Mouse (Mus musculus): ENCODE results near the gene Trim62.
A peak's percentile ranks its signal among the peaks of the same experiment; 100 is the strongest.

The Trim62 gene

GRCm38 (mm10) chr4:128883379-128883781 is at the start of gene Trim62:
Gene Trim62 (plus strand): TSS chr4:128883580.
- DNase-seq (ENCODE audit: low read depth in 2 of 2, low spot score in 2 of 2): peak; percentile 16 to 40

GRCm38 (mm10) chr4:128838202-128838601 is 45.2 kb upstream of the Trim62 start:
- no peak for DNase-seq (ENCODE audit: low read depth in 2 of 2, low spot score in 2 of 2)

GRCm38 (mm10) chr4:128839811-128840738 is 43.3 kb upstream of the Trim62 start:
- no peak for DNase-seq (ENCODE audit: low read depth in 2 of 2, low spot score in 2 of 2)

GRCm38 (mm10) chr4:128841259-128841658 is 42.1 kb upstream of the Trim62 start:
- DNase-seq (ENCODE audit: low read depth in 2 of 2, low spot score in 2 of 2): no peak

GRCm38 (mm10) chr4:128844566-128844965 is 38.8 kb upstream of the Trim62 start:
- DNase-seq (ENCODE audit: low read depth in 2 of 2, low spot score in 2 of 2): no peak

GRCm38 (mm10) chr4:128845367-128845973 is 37.9 kb upstream of the Trim62 start:
- DNase-seq (ENCODE audit: low read depth in 2 of 2, low spot score in 2 of 2): no peak

GRCm38 (mm10) chr4:128848961-128849360 is 34.4 kb upstream of the Trim62 start:
- DNase-seq (ENCODE audit: low read depth in 2 of 2, low spot score in 2 of 2): no peak

GRCm38 (mm10) chr4:128849686-128850085 is 33.7 kb upstream of the Trim62 start:
- no peak for DNase-seq (ENCODE audit: low read depth in 2 of 2, low spot score in 2 of 2)

- no peak for DNase-seq (ENCODE audit: low read depth in 2 of 2, low spot score in 2 of 2)
These were observed 31.0 kb upstream of the Trim62 start for GRCm38 (mm10) chr4:128852266-128852887.

- no peak for DNase-seq (ENCODE audit: low read depth in 2 of 2, low spot score in 2 of 2)
These were observed 30.3 kb upstream of the Trim62 start for GRCm38 (mm10) chr4:128853117-128853516.

GRCm38 (mm10) chr4:128855613-128856040 is 27.8 kb upstream of the Trim62 start:
- no peak for DNase-seq (ENCODE audit: low read depth in 2 of 2, low spot score in 2 of 2)

- DNase-seq (ENCODE audit: low read depth in 2 of 2, low spot score in 2 of 2): no peak
These were observed 26.2 kb upstream of the Trim62 start for GRCm38 (mm10) chr4:128857212-128857611.

GRCm38 (mm10) chr4:128858226-128858625 is 25.2 kb upstream of the Trim62 start:
- DNase-seq (ENCODE audit: low read depth in 2 of 2, low spot score in 2 of 2): peak; percentile 39 to 53

- DNase-seq (ENCODE audit: low read depth in 2 of 2, low spot score in 2 of 2): no peak
These were observed 24.5 kb upstream of the Trim62 start for GRCm38 (mm10) chr4:128858878-128859277.

GRCm38 (mm10) chr4:128872992-128873391 is 10.4 kb upstream of the Trim62 start:
- DNase-seq (ENCODE audit: low read depth in 2 of 2, low spot score in 2 of 2): no peak

GRCm38 (mm10) chr4:128874062-128874461 is 9.3 kb upstream of the Trim62 start:
- DNase-seq (ENCODE audit: low read depth in 2 of 2, low spot score in 2 of 2): no peak

- DNase-seq (ENCODE audit: low read depth in 2 of 2, low spot score in 2 of 2): no peak
These were observed 7.9 kb upstream of the Trim62 start for GRCm38 (mm10) chr4:128875439-128875838.

GRCm38 (mm10) chr4:128877520-128877919 is 5.9 kb upstream of the Trim62 start:
- DNase-seq (ENCODE audit: low read depth in 2 of 2, low spot score in 2 of 2): no peak

GRCm38 (mm10) chr4:128878901-128879491 is 4.4 kb upstream of the Trim62 start:
- no peak for DNase-seq (ENCODE audit: low read depth in 2 of 2, low spot score in 2 of 2)

- DNase-seq (ENCODE audit: low read depth in 2 of 2, low spot score in 2 of 2): peak; percentile 9 to 15
These were observed 676 bp downstream of the Trim62 start for GRCm38 (mm10) chr4:128883801-128884710.
